Mouse (Mus musculus) layer of hippocampus, postnatal 25 days (tissue): Measurements from ENCODE around the gene Fyco1. TPM values are rescaled to one million over a fixed set of nuclear protein-coding genes. Genes with fewer than 3 reads are reported as not detected.
"Not testable (repeated sequence)": the region's sequence is repeated elsewhere in the genome, so short reads cannot be mapped to it uniquely, and the experiment has no call there.

Source experiments
- DNase-seq, 2 experiments: peaks; one replicate each; pipeline ENCODE4 v3.0.0; 2022; ENCODE audit warnings: mixed read lengths in 2 of 2, low spot score in 1 of 2; ENCODE audit errors: extremely low spot score in 1 of 2
- total RNA-seq, 2 experiments: library from RNA; stranded (reverse); gene quantifications; 2 replicates each; pipeline ENCODE4 v1.2.3; 2021

Gene Fyco1
- total RNA-seq, 2 experiments from 2014 or later: 34.4 to 44.5 TPM

GRCm38 (mm10) chr9:123756752-123757151, 94.9 kb downstream of the Fyco1 start:
- DNase-seq: no peak

GRCm38 (mm10) chr9:123754333-123754732, 97.4 kb downstream of the Fyco1 start:
- no peak for DNase-seq

- DNase-seq: not testable (repeated sequence)
Measured at GRCm38 (mm10) chr9:123749687-123750086, 102.0 kb downstream of the Fyco1 start.

GRCm38 (mm10) chr9:123740799-123741198, 110.9 kb downstream of the Fyco1 start:
- DNase-seq: no peak

Other genes with a start within 250 kb of the Fyco1 start
- gene Slc6a20b, start 219.3 kb downstream of the Fyco1 start, total RNA-seq: under 1 TPM; 0.27 to 0.28 TPM
- gene Ccr9, start 173.5 kb downstream of the Fyco1 start, total RNA-seq: under 1 TPM; 0.10 to 0.14 TPM
- 10 to 100 TPM; 12.2 to 14.1 TPM for gene Slc6a20a, start 173.0 kb downstream of the Fyco1 start, total RNA-seq
- 10 to 100 TPM; 60.1 to 64.8 TPM for gene Lztfl1, start 134.2 kb downstream of the Fyco1 start, total RNA-seq
- not detected for gene Cxcr6, start 45.4 kb downstream of the Fyco1 start, total RNA-seq
- not detected for gene Xcr1, start 10.1 kb upstream of the Fyco1 start, total RNA-seq
- under 1 TPM; 0.28 to 0.37 TPM for gene Ccr1, start 116.8 kb upstream of the Fyco1 start, total RNA-seq
- gene Ccr1l1, start 126.5 kb upstream of the Fyco1 start, total RNA-seq: not detected
- not detected for gene Ccr3, start 170.1 kb upstream of the Fyco1 start, total RNA-seq